Mouse (Mus musculus) liver, embryonic 11.5 days (tissue): ENCODE data around the gene Oaz2. TPM values are rescaled to one million over a fixed set of nuclear protein-coding genes. Genes with fewer than 3 reads are reported as not detected.

Source experiments
- ATAC-seq: fragments of 200-750 bp; cut with Nextera tagmentation; replicated peaks from 2 replicates; pipeline ENCODE4 v1.8.0; 2017; ENCODE audit warnings: moderate number of reproducible peaks, mild to moderate bottlenecking, moderate TSS enrichment, moderate library complexity; ENCODE audit not compliant: low FRiP score
- DNase-seq: peaks from one replicate; pipeline ENCODE4 v3.0.0-alpha.2; 2017; ENCODE audit warnings: low spot score
- H3K27ac ChIP-seq: fragments of 300-500 bp; sonication (generic); 2 replicates; pipeline ENCODE4 v1.5.1; 2014; ENCODE audit warnings: mild to moderate bottlenecking, low read depth, low read length, control low read depth
- H3K27me3 ChIP-seq: fragments of 300-500 bp; sonication (generic); replicated peaks from 2 replicates; pipeline ENCODE4 v1.6.1; 2014; ENCODE audit warnings: low read length, mixed read lengths; ENCODE audit not compliant: control insufficient read depth, insufficient read depth
- H3K36me3 ChIP-seq: fragments of 300-500 bp; sonication (generic); 2 replicates; pipeline ENCODE4 v1.6.1; 2014; ENCODE audit warnings: mild to moderate bottlenecking, low read length, moderate library complexity, mixed read lengths; ENCODE audit not compliant: control insufficient read depth, insufficient read depth
- H3K4me1 ChIP-seq: fragments of 300-500 bp; sonication (generic); replicated peaks from 2 replicates; pipeline ENCODE4 v1.6.1; 2014; ENCODE audit warnings: low read length, mixed read lengths; ENCODE audit not compliant: control insufficient read depth, insufficient read depth
- H3K4me2 ChIP-seq: fragments of 300-500 bp; sonication (generic); 2 replicates; pipeline ENCODE4 v1.6.1; 2014; ENCODE audit warnings: mild to moderate bottlenecking, control low read depth, moderate library complexity
- H3K4me3 ChIP-seq: fragments of 300-500 bp; sonication (generic); 2 replicates; pipeline ENCODE4 v1.5.1; 2014; ENCODE audit warnings: low read depth, low read length, control low read depth
- H3K9ac ChIP-seq: fragments of 300-500 bp; sonication (generic); 2 replicates; pipeline ENCODE4 v1.6.1; 2014; ENCODE audit warnings: low read depth, low read length, control low read depth
- H3K9me3 ChIP-seq: fragments of 300-500 bp; sonication (generic); 2 replicates; pipeline ENCODE4 v1.6.1; 2016; ENCODE audit warnings: low read length, inconsistent platforms, mixed read lengths; ENCODE audit not compliant: control insufficient read depth
- WGBS: fragments of 180-500 bp; shearing (Covaris S2); extraction: QIAGEN DNeasy Blood & Tissue Kit; methylation state at CpG from one replicate; pipeline ENCODE4 v1.1.7; 2014; 5-methylcytosine and 5-hydroxymethylcytosine counted together
- polyA plus RNA-seq: library from polyadenylated mRNA; unstranded; fragments of >200 nt; fragmentation: Nextera tagmentation; extraction: Ambion mirVana; gene quantifications from 2 replicates; pipeline ENCODE4 v1.2.1, GENCODE M21; 2014

Oaz2 gene
- polyA plus RNA-seq, 1 experiment from 2014 or later = 123 TPM

DNA sequence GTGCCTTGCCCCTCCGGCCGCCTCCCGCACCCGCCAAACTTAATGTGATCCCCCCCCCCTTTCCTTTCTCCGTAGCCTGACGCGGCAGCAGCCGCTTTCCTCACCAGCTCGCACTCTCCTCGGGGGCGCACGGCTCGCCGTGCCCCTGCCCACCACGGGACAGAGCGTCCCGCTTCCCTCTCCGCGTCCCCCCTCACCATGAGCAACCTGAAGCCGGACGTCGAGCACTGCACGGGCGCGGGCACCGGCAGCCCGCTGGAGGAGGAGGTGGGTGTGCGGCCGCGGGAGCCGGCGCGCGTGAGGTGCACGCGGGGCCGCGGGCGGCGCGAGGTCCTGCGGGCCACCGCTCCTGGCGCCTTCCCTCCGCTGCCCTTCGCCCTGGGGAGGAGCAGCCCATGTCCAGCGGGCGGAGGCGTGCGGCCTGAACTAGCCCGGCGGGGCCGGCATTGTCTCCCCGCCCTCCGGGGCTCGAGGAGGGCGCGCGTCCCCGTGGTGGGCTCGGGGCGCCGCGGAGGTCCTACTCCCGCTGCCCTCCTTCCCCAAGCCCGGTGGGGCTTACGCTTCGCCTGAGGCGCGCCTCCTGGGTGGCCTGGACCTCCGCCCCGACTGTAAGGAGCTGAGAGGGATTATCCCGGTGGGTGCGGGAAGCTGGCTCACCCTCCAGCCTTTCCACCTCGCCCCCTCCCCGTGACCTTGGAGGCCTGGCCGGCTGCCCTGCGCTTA is 37.0 kb upstream of the Oaz2 start:
- H3K4me1 ChIP-seq = peaks cover 14% of the 10 kb centered on the region
- H3K4me3 ChIP-seq = peak overlapping the region; percentile 73
- peak overlapping the region; percentile 74 for H3K9ac ChIP-seq
- peak; percentile 58 for ATAC-seq
- no peaks in the 10 kb centered on the region for H3K9me3 ChIP-seq
- H3K27me3 ChIP-seq = peaks cover 56% of the 10 kb centered on the region
- no peaks in the 10 kb centered on the region for H3K36me3 ChIP-seq
- peak overlapping the region; percentile 96 for H3K4me2 ChIP-seq
- peak; percentile 59 for DNase-seq
- under 1% methylated on average over 69 of the region's 78 CpGs for WGBS
- H3K27ac ChIP-seq = peak overlapping the region; percentile 23; the same call in 1 of the 2 replicates

DNA sequence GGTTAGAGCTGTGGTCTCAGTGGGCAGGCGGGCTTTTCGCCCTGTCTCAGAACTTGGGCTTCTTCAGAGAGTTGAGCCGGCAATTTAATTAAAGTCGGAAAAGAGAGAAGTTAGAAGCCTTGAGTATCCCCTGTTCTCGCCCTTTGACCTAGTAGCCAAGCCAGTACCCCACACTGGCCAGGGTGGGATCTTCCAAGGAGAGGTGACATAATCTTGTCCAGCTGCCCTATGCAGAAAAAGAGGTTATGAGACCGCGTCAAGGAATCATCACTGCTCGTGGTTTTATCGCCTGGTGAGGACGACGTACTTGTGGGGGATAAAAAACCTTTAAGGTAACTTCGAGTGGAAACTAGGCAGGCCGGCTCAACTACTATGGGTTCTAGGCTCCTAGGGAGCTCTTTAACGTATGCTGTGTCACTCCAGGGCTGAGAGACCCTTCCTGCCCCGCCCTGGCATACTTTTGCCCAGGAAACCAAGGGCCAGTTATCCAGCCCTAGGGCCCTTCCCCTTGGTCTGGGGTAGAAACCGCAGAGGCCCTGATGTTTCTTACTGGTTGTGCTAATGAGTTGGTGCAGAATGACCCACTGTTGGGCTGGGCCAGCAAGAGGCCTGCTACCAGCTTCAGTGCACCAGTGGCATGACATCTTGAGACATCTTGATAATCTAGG is 36.3 kb upstream of the Oaz2 start:
- peaks cover 14% of the 10 kb centered on the region for H3K4me1 ChIP-seq
- H3K27me3 ChIP-seq = peaks cover 55% of the 10 kb centered on the region
- 6% methylated on average over 16 of the region's 16 CpGs for WGBS
- DNase-seq (peak; percentile 43), ATAC-seq (0 out of 2 replicates have a peak, but pooled peaks have one; percentile 29)
- H3K36me3 ChIP-seq = no peaks in the 10 kb centered on the region
- peak overlapping the region; percentile 74 for H3K9ac ChIP-seq
- no peaks in the 10 kb centered on the region for H3K9me3 ChIP-seq
- H3K27ac ChIP-seq = 0 out of 2 replicates have a peak overlapping the region, but pooled peaks have one; percentile 23
- H3K4me2 ChIP-seq = peak overlapping the region; percentile 96
- H3K4me3 ChIP-seq = peak overlapping the region; percentile 73

DNA sequence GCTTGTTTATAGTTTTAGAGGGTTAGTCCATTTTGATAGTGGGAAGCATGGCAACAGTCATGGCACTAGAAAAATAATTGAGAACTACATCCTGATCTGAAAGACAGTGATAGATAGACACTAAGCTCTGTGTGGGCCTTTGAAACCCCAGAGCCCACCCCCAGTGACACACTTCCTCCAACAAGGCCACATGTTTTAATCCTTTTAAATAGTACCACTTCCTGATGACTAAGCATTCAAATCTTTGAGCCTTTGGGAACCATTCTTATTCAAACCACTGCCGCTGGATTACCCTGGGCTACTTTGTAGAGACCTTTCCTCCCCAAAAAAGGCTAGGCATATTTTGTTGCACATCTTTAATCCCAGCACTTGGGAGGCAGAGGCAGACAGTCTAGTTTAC is 32.0 kb upstream of the Oaz2 start:
- no peaks in the 10 kb centered on the region for H3K36me3 ChIP-seq
- peaks cover 6% of the 10 kb centered on the region for H3K4me1 ChIP-seq
- no peak overlapping the region for H3K9ac ChIP-seq
- DNase-seq (no peak), ATAC-seq (no peak)
- H3K9me3 ChIP-seq = no peaks in the 10 kb centered on the region
- 57% methylated on average over 1 of the region's 1 CpGs for WGBS
- H3K27ac ChIP-seq = no peak overlapping the region
- H3K4me3 ChIP-seq = no peak overlapping the region
- no peak overlapping the region for H3K4me2 ChIP-seq
- H3K27me3 ChIP-seq = peaks cover 17% of the 10 kb centered on the region

GRCm38 (mm10) chr9:65636926-65637325 is 30.9 kb upstream of the Oaz2 start:
- Histone ChIP-seq H3K4me3 (no peak overlapping the region), H3K36me3 (no peaks in the 10 kb centered on the region), H3K27me3 (peaks cover 5% of the 10 kb centered on the region), H3K4me2 (no peak overlapping the region), H3K9ac (no peak overlapping the region), H3K9me3 (no peaks in the 10 kb centered on the region), H3K4me1 (peaks cover 4% of the 10 kb centered on the region; the same call in 1 of the 2 replicates), H3K27ac (no peak overlapping the region)
- ATAC-seq (no peak), DNase-seq (no peak)
- 78% methylated on average over 4 of the region's 4 CpGs for WGBS

DNA sequence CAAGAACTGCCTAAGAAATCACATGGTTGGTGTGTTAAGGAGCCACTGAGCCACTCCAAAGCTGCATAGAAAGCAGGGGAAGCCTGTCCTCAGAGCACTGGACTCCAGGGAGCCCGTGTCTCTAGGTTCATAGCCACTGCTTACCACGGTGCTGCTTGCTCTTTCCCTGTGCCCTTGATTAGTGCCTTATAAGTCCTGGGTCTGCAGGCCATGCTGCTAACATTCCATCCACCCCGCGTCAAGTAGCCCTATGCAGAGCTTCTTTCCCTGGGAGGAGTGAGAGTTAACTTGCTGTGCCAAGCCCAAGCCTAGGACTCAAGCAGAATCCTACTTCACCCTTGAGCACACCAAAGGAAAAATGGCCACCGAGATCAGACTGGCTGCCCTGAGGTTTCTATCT is 28.7 kb upstream of the Oaz2 start:
- H3K4me2 ChIP-seq = no peak overlapping the region
- ATAC-seq (no peak), DNase-seq (no peak)
- no peaks in the 10 kb centered on the region for H3K36me3 ChIP-seq
- no peak overlapping the region for H3K27ac ChIP-seq
- peaks cover 4% of the 10 kb centered on the region; the same call in 1 of the 2 replicates for H3K4me1 ChIP-seq
- no peak overlapping the region for H3K4me3 ChIP-seq
- H3K27me3 ChIP-seq = no peaks in the 10 kb centered on the region
- no peaks in the 10 kb centered on the region for H3K9me3 ChIP-seq
- 67% methylated on average over 5 of the region's 5 CpGs for WGBS
- H3K9ac ChIP-seq = no peak overlapping the region

- DNase-seq (no peak), ATAC-seq (no peak)
- no peak overlapping the region for H3K4me3 ChIP-seq
- H3K9ac ChIP-seq = no peak overlapping the region
- H3K9me3 ChIP-seq = no peaks in the 10 kb centered on the region
- no peak overlapping the region for H3K27ac ChIP-seq
- H3K27me3 ChIP-seq = no peaks in the 10 kb centered on the region
- no peaks in the 10 kb centered on the region for H3K36me3 ChIP-seq
- WGBS = 25% methylated on average over 5 of the region's 5 CpGs
- peaks cover 4% of the 10 kb centered on the region; the same call in 1 of the 2 replicates for H3K4me1 ChIP-seq
- H3K4me2 ChIP-seq = no peak overlapping the region
These were observed 26.9 kb upstream of the Oaz2 start for GRCm38 (mm10) chr9:65640838-65641410.

- no peak overlapping the region for H3K27ac ChIP-seq
- no peak for ATAC-seq
- no peak for DNase-seq
- H3K4me1 ChIP-seq = peaks cover 4% of the 10 kb centered on the region; the same call in 1 of the 2 replicates
- WGBS = 28% methylated on average over 12 of the region's 12 CpGs
- H3K4me2 ChIP-seq = no peak overlapping the region
- no peak overlapping the region for H3K9ac ChIP-seq
- no peaks in the 10 kb centered on the region for H3K27me3 ChIP-seq
- H3K9me3 ChIP-seq = no peaks in the 10 kb centered on the region
- H3K36me3 ChIP-seq = no peaks in the 10 kb centered on the region
- no peak overlapping the region for H3K4me3 ChIP-seq
These were observed 26.3 kb upstream of the Oaz2 start for GRCm38 (mm10) chr9:65641446-65642052.

DNA sequence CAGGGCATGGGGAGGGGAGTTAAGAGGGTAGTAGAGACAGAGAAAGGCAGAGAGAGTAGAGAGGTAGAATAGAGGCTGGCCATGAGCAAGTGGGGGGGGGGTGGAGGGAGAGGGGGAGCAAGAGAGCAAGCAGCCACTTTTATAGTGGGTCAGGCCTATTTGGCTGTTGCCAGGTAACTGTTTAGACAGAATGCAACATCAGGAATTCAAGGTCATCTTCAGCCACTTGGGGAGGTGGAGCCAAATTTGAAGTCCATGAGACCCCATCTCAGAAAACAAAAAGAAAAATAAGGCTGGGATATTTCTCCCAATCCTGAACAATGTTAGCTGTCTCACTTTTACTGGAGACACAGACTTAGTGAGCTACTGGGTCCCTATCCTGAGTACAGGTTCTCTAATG is 25.3 kb upstream of the Oaz2 start:
- no peaks in the 10 kb centered on the region for H3K9me3 ChIP-seq
- H3K36me3 ChIP-seq = no peaks in the 10 kb centered on the region
- no peak for DNase-seq
- H3K4me1 ChIP-seq = peaks cover 4% of the 10 kb centered on the region; the same call in 1 of the 2 replicates
- H3K4me2 ChIP-seq = no peak overlapping the region
- no peak for ATAC-seq
- no peak overlapping the region for H3K9ac ChIP-seq
- H3K27ac ChIP-seq = no peak overlapping the region
- H3K27me3 ChIP-seq = no peaks in the 10 kb centered on the region
- H3K4me3 ChIP-seq = no peak overlapping the region
